Mouse (Mus musculus): ENCODE data around the gene Ak5. TPM values are rescaled to one million over a fixed set of nuclear protein-coding genes. Genes with fewer than 3 reads are reported as not detected.

The Ak5 gene
- polyA plus RNA-seq, 1 experiment from 2014 or later: not detected

GRCm38 (mm10) chr3:152529058-152529972 is 138.8 kb downstream of the Ak5 start:
- Histone ChIP-seq H3K79me2 (ENCODE audit: inconsistent target) (no peaks in the 10 kb centered on the region), H3K36me3 (ENCODE audit: inconsistent target) (no peaks in the 10 kb centered on the region), H3K27ac (no peak overlapping the region), H3K4me3 (ENCODE audit: inconsistent target) (no peak overlapping the region)
- WGBS (ENCODE audit: missing documents): 73% methylated on average over 11 of the region's 11 CpGs

- no peaks in the 10 kb centered on the region for H3K36me3 ChIP-seq (ENCODE audit: inconsistent target)
- 86% methylated on average over 8 of the region's 8 CpGs for WGBS (ENCODE audit: missing documents)
- no peak overlapping the region for H3K27ac ChIP-seq
- no peaks in the 10 kb centered on the region for H3K79me2 ChIP-seq (ENCODE audit: inconsistent target)
- H3K4me3 ChIP-seq (ENCODE audit: inconsistent target): no peak overlapping the region
Observed at GRCm38 (mm10) chr3:152526721-152527120, 141.4 kb downstream of the Ak5 start.

- Histone ChIP-seq H3K79me2 (ENCODE audit: inconsistent target) (no peaks in the 10 kb centered on the region), H3K4me3 (ENCODE audit: inconsistent target) (no peak overlapping the region), H3K36me3 (ENCODE audit: inconsistent target) (no peaks in the 10 kb centered on the region), H3K27ac (no peak overlapping the region)
- 83% methylated on average over 4 of the region's 4 CpGs for WGBS (ENCODE audit: missing documents)
Observed at GRCm38 (mm10) chr3:152523315-152523638, 144.9 kb downstream of the Ak5 start.

GRCm38 (mm10) chr3:152522634-152523314 is 145.4 kb downstream of the Ak5 start:
- H3K4me3 ChIP-seq (ENCODE audit: inconsistent target): no peak overlapping the region
- no peaks in the 10 kb centered on the region for H3K79me2 ChIP-seq (ENCODE audit: inconsistent target)
- 87% methylated on average over 6 of the region's 6 CpGs for WGBS (ENCODE audit: missing documents)
- no peaks in the 10 kb centered on the region for H3K36me3 ChIP-seq (ENCODE audit: inconsistent target)
- no peak overlapping the region for H3K27ac ChIP-seq

GRCm38 (mm10) chr3:152521054-152521453 is 147.1 kb downstream of the Ak5 start:
- H3K4me3 ChIP-seq (ENCODE audit: inconsistent target): no peak overlapping the region
- no peaks in the 10 kb centered on the region for H3K79me2 ChIP-seq (ENCODE audit: inconsistent target)
- WGBS (ENCODE audit: missing documents): 81% methylated on average over 7 of the region's 7 CpGs
- H3K36me3 ChIP-seq (ENCODE audit: inconsistent target): no peaks in the 10 kb centered on the region
- no peak overlapping the region for H3K27ac ChIP-seq

GRCm38 (mm10) chr3:152520074-152520473 is 148.1 kb downstream of the Ak5 start:
- H3K4me3 ChIP-seq (ENCODE audit: inconsistent target): no peak overlapping the region
- WGBS (ENCODE audit: missing documents): 89% methylated on average over 2 of the region's 3 CpGs
- no peaks in the 10 kb centered on the region for H3K79me2 ChIP-seq (ENCODE audit: inconsistent target)
- H3K27ac ChIP-seq: no peak overlapping the region
- H3K36me3 ChIP-seq (ENCODE audit: inconsistent target): no peaks in the 10 kb centered on the region

GRCm38 (mm10) chr3:152519556-152519955 is 148.6 kb downstream of the Ak5 start:
- Histone ChIP-seq H3K36me3 (ENCODE audit: inconsistent target) (no peaks in the 10 kb centered on the region), H3K4me3 (ENCODE audit: inconsistent target) (no peak overlapping the region), H3K79me2 (ENCODE audit: inconsistent target) (no peaks in the 10 kb centered on the region), H3K27ac (no peak overlapping the region)
- WGBS (ENCODE audit: missing documents): 91% methylated on average over 10 of the region's 10 CpGs

- no peaks in the 10 kb centered on the region for H3K36me3 ChIP-seq (ENCODE audit: inconsistent target)
- WGBS (ENCODE audit: missing documents): 98% methylated on average over 3 of the region's 3 CpGs
- H3K27ac ChIP-seq: no peak overlapping the region
- no peaks in the 10 kb centered on the region for H3K79me2 ChIP-seq (ENCODE audit: inconsistent target)
- no peak overlapping the region for H3K4me3 ChIP-seq (ENCODE audit: inconsistent target)
Observed at GRCm38 (mm10) chr3:152516569-152516968, 151.6 kb downstream of the Ak5 start.

- H3K79me2 ChIP-seq (ENCODE audit: inconsistent target): no peaks in the 10 kb centered on the region
Observed at GRCm38 (mm10) chr3:152515959-152516358, 152.2 kb downstream of the Ak5 start.

GRCm38 (mm10) chr3:152512517-152512916 is 155.6 kb downstream of the Ak5 start:
- no peaks in the 10 kb centered on the region for H3K79me2 ChIP-seq (ENCODE audit: inconsistent target)
- no peak overlapping the region for H3K4me3 ChIP-seq (ENCODE audit: inconsistent target)
- H3K36me3 ChIP-seq (ENCODE audit: inconsistent target): no peaks in the 10 kb centered on the region
- H3K27ac ChIP-seq: no peak overlapping the region
- WGBS (ENCODE audit: missing documents): 0% methylated on average over 2 of the region's 2 CpGs

More at GRCm38 (mm10) chr3:152515959-152516358, 152.2 kb downstream of the Ak5 start:
- Histone ChIP-seq H3K27ac (no peak overlapping the region), H3K4me3 (ENCODE audit: inconsistent target) (no peak overlapping the region), H3K36me3 (ENCODE audit: inconsistent target) (no peaks in the 10 kb centered on the region)
- 93% methylated on average over 6 of the region's 6 CpGs for WGBS (ENCODE audit: missing documents)

- no peaks in the 10 kb centered on the region for H3K36me3 ChIP-seq (ENCODE audit: inconsistent target)
- no peaks in the 10 kb centered on the region for H3K79me2 ChIP-seq (ENCODE audit: inconsistent target)
- H3K27ac ChIP-seq: no peak overlapping the region
- WGBS (ENCODE audit: missing documents): 31% methylated on average over 7 of the region's 7 CpGs
- no peak overlapping the region for H3K4me3 ChIP-seq (ENCODE audit: inconsistent target)
Observed at GRCm38 (mm10) chr3:152509268-152509667, 158.9 kb downstream of the Ak5 start.

- Histone ChIP-seq H3K79me2 (ENCODE audit: inconsistent target) (no peaks in the 10 kb centered on the region), H3K27ac (no peak overlapping the region), H3K36me3 (ENCODE audit: inconsistent target) (no peaks in the 10 kb centered on the region), H3K4me3 (ENCODE audit: inconsistent target) (no peak overlapping the region)
- WGBS (ENCODE audit: missing documents): 97% methylated on average over 12 of the region's 12 CpGs
Observed at GRCm38 (mm10) chr3:152508419-152508993, 159.7 kb downstream of the Ak5 start.

- WGBS (ENCODE audit: missing documents): 91% methylated on average over 8 of the region's 8 CpGs
- Histone ChIP-seq H3K79me2 (ENCODE audit: inconsistent target) (no peaks in the 10 kb centered on the region), H3K36me3 (ENCODE audit: inconsistent target) (no peaks in the 10 kb centered on the region), H3K4me3 (ENCODE audit: inconsistent target) (no peak overlapping the region), H3K27ac (no peak overlapping the region)
Observed at GRCm38 (mm10) chr3:152507900-152508299, 160.3 kb downstream of the Ak5 start.

- H3K4me3 ChIP-seq (ENCODE audit: inconsistent target): no peak overlapping the region
- no peak overlapping the region for H3K27ac ChIP-seq
- H3K36me3 ChIP-seq (ENCODE audit: inconsistent target): no peaks in the 10 kb centered on the region
- no peaks in the 10 kb centered on the region for H3K79me2 ChIP-seq (ENCODE audit: inconsistent target)
- 19% methylated on average over 2 of the region's 2 CpGs for WGBS (ENCODE audit: missing documents)
Observed at GRCm38 (mm10) chr3:152498968-152499696, 169.0 kb downstream of the Ak5 start.
